Mouse (Mus musculus): ENCODE measurements around the gene Lama2. TPM values are rescaled to one million over a fixed set of nuclear protein-coding genes. Genes with fewer than 3 reads are reported as not detected.

Gene Lama2
- polyA plus RNA-seq, 1 experiment from 2014 or later, result 6.7 TPM

DNA sequence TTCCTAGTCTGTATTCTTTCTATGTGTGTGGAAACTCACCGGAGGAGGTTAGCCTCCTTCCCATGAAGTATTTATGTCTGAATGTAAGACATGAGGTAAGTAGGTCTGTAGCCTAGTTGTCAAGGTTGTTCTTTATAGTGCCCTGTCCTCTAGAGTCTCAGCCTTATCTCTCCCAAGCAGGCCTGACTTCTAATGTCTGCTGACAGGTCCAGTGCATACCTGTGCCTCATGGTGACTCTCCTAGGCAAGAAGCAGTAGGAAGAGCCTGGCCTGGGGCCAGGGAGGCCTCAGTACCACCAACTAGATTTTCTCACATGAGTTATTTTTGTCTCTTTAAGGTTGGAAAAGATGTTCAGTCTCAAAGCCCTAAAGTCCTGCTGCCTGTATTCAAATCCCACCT lies 483.8 kb downstream of the Lama2 start:
- no peak for ATAC-seq
- Histone ChIP-seq H3K9ac (no peak overlapping the region), H3K4me2 (replicated peaks) (no peak overlapping the region), H3K4me1 (replicated peaks) (no peaks in the 10 kb centered on the region), H3K36me3 (no peaks in the 10 kb centered on the region), H3K27ac (no peak overlapping the region), H3K9me3 (no peaks in the 10 kb centered on the region), H3K27me3 (replicated peaks) (no peaks in the 10 kb centered on the region), H3K4me3 (replicated peaks) (no peak overlapping the region)
- 83% methylated on average over 1 of the region's 1 CpGs for WGBS

DNA sequence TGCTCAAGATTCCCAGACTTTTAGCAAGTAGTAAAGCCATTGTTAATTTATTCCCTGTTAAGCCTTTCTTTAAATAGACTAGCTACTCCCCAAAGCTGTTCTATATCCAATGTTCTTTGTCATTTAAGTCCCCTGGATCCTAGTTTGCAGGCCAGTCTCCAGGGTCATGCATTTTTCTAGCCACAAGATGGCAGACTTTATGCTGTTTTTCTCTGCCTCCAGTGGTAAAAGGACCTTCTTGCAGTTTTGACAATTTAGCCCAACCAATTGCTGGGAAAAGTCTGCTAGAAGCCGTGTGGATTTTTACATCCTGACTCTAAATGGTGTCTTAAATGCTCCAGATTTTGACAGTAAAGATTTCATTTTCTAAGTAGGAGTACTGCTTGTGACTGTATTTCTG lies 486.4 kb downstream of the Lama2 start:
- ATAC-seq, result peak; percentile 76; the same call in 1 of the 2 replicates
- 7% methylated on average over 1 of the region's 1 CpGs for WGBS

DNA sequence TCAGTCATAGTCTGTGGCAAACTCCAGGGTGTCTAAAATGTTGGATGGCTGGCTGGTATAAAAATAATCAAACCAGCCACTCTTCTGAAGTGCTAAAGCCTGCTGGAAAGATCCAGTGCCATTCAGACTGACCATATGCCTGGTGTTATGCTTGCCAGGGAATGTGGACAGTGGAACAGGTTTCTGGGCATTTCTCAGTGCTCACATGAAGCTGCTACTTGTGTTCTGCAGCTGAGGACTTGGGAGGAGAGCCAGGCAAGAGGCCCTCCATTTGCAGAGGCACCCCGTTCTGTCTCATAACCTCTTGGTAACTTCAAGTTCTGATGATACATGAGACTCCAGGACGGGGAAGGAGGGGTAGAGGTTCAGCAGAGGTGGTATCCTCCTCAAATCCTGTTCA lies 492.1 kb downstream of the Lama2 start:
- WGBS, result 56% methylated on average over 2 of the region's 2 CpGs
- no peak for ATAC-seq

More for the DNA sequence above, 486.4 kb downstream of the Lama2 start:
- Histone ChIP-seq H3K4me1 (replicated peaks) (no peaks in the 10 kb centered on the region), H3K27me3 (replicated peaks) (no peaks in the 10 kb centered on the region), H3K36me3 (no peaks in the 10 kb centered on the region), H3K27ac (no peak overlapping the region), H3K9ac (no peak overlapping the region), H3K4me3 (replicated peaks) (no peak overlapping the region), H3K4me2 (replicated peaks) (no peak overlapping the region), H3K9me3 (no peaks in the 10 kb centered on the region)

DNA sequence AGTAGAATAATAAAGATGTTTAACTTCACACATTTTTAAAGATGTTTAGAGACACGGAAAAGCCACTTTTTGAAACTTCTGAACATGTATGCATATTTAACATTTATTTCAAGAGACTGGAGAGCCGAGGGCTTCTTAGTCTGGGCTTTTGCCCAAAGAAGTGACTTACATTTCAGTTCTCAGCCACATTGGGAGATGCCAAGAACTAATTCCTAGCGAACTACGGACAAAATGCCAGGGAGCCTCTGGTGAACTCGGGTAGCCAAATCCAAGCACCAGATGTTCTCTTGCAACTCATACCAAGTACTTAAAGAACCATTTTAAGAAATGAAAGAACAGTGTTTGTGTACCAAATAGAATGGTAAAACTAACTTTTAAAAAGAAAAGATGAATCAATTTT lies 495.8 kb downstream of the Lama2 start:
- Histone ChIP-seq H3K4me1 (replicated peaks) (no peaks in the 10 kb centered on the region), H3K36me3 (no peaks in the 10 kb centered on the region), H3K9me3 (no peaks in the 10 kb centered on the region), H3K9ac (no peak overlapping the region), H3K27me3 (replicated peaks) (no peaks in the 10 kb centered on the region), H3K27ac (no peak overlapping the region), H3K4me3 (replicated peaks) (no peak overlapping the region), H3K4me2 (replicated peaks) (no peak overlapping the region)
- WGBS, result 81% methylated on average over 5 of the region's 5 CpGs
- ATAC-seq, result no peak

More for the DNA sequence above, 492.1 kb downstream of the Lama2 start:
- Histone ChIP-seq H3K4me2 (replicated peaks) (no peak overlapping the region), H3K4me1 (replicated peaks) (no peaks in the 10 kb centered on the region), H3K27me3 (replicated peaks) (no peaks in the 10 kb centered on the region), H3K9ac (no peak overlapping the region), H3K9me3 (no peaks in the 10 kb centered on the region), H3K36me3 (no peaks in the 10 kb centered on the region), H3K27ac (no peak overlapping the region), H3K4me3 (replicated peaks) (no peak overlapping the region)

DNA sequence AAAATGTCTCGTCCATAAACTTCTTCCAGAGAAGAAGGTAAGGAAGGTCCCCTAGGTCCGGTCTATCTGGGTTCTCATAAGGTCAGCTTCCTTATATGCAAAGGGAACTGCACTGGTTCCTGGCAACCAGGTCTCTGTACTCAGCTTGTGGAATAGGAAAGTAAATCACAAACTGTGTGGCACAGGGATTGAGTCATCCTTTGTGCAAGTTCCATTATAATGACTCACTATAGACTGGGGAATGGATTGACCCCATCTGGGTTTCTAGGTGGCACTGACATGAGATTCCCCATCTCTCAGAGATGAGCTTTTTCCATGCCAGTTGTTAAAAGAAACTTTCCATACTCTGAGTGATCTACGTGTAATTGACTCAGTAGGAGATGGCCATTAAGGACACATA lies 501.7 kb downstream of the Lama2 start:
- Histone ChIP-seq H3K27me3 (replicated peaks) (no peaks in the 10 kb centered on the region), H3K4me2 (replicated peaks) (no peak overlapping the region), H3K36me3 (no peaks in the 10 kb centered on the region), H3K4me3 (replicated peaks) (no peak overlapping the region), H3K27ac (no peak overlapping the region), H3K4me1 (replicated peaks) (no peaks in the 10 kb centered on the region), H3K9ac (no peak overlapping the region), H3K9me3 (no peaks in the 10 kb centered on the region)
- no peak for ATAC-seq
- 85% methylated on average over 3 of the region's 3 CpGs for WGBS

DNA sequence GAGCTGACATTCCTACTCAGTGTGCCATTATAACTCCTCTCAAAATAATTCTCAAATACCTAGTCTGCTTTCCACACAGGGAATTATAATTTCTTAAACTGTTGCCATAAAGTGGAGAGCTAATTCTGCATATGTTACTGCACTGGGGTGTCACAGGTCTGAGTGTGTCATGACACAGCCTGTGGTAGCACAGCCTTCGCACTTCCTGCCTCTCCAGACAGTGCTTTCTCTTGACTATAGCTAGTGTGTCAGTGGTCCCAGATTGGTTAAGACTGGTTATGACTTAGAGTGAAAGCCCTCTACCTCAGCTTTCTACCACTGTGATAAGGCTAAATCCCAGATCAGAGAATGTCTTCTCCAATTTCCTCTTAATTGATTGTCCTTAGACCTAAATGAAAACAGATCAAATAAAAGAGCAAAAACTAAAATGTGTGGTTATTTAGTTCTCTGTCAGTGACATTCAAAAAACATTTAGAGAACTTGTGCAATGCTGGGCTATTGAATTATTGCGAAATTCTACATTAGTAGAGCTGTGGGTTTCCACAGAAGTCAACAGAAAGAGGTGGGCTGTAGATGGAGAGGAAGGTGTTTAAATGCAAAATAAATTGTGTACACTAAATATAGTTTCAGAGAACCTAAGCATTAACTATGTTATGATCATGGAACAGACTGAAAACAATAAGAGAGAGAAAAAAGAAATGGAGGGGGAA lies 502.5 kb downstream of the Lama2 start:
- no peak overlapping the region for H3K4me2 ChIP-seq (replicated peaks)
- no peak for ATAC-seq
- no peak overlapping the region for H3K27ac ChIP-seq
- WGBS, result 80% methylated on average over 2 of the region's 2 CpGs
- no peak overlapping the region for H3K4me3 ChIP-seq (replicated peaks)
- H3K27me3 ChIP-seq (replicated peaks), result no peaks in the 10 kb centered on the region
- H3K36me3 ChIP-seq, result no peaks in the 10 kb centered on the region
- H3K9me3 ChIP-seq, result no peaks in the 10 kb centered on the region
- no peaks in the 10 kb centered on the region for H3K4me1 ChIP-seq (replicated peaks)
- no peak overlapping the region for H3K9ac ChIP-seq

DNA sequence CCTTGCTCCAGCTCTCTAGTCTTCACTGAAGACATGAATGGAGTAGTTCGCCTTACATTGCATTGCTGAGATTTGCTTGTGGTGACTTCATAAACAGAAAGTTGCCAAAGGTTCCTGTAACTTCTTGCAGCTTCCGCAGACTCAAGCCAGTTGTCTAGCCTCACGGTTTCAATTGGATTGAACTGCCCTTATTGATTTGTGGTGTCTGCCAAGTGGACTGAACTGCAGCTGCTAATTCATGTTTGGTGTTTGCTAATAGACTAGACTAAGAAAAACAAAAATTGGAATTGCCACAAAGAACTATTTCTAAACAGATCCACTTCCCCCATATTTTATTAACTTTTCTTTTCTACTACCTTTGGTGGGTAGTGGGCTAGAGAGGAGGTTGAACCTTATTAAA lies 505.4 kb downstream of the Lama2 start:
- Histone ChIP-seq H3K27me3 (replicated peaks) (no peaks in the 10 kb centered on the region), H3K9ac (no peak overlapping the region), H3K4me2 (replicated peaks) (no peak overlapping the region), H3K9me3 (no peaks in the 10 kb centered on the region), H3K36me3 (no peaks in the 10 kb centered on the region), H3K4me3 (replicated peaks) (no peak overlapping the region), H3K27ac (no peak overlapping the region), H3K4me1 (replicated peaks) (no peaks in the 10 kb centered on the region)
- 87% methylated on average over 3 of the region's 3 CpGs for WGBS
- no peak for ATAC-seq

DNA sequence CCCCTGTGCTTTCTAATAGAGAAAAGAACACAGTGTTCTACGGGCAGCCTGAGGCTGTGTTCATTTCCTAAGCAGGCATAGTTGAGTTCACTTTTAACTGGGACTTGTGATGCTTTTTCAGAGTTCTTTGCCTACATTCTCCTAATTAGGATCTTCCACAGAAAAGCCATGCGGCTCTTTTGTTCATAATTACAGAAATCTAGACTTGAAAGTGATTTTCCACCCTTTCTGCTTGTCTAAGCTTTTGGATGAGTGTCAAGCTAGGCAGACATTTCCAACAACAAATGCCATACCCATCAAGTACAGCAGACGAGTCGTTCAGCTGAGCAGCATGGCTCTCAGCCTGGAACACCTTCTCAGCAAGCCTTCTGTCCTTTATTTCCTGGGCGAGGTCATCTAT lies 515.7 kb downstream of the Lama2 start:
- H3K27me3 ChIP-seq (replicated peaks), result no peaks in the 10 kb centered on the region
- H3K4me1 ChIP-seq (replicated peaks), result no peaks in the 10 kb centered on the region
- 83% methylated on average over 5 of the region's 5 CpGs for WGBS

DNA sequence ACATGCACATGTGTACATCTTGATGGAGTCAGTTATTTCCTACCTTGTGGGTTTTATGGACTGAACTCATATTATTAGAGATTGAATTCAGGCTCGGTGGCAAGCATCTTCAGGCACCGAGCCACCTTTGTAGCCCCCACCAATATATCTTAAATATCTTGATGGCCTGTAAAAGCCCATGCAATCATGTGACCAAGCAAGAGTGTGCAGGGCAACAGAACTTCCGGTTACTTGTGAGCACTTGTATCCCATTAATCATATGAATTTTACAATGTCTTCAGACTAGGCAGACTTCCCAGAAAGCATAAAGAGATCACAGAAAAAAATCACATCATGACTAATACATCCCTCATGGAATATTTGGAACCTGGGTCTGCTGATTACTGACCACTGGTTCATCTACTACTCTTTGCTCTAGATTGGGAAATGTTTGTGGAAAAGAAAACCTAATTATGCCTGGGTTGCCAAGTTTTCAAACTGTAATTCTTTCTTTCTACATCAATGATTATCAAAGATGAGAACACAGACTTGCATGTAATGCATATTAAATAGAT lies 517.7 kb downstream of the Lama2 start:
- ATAC-seq, result no peak
- Histone ChIP-seq H3K9ac (no peak overlapping the region), H3K36me3 (no peaks in the 10 kb centered on the region), H3K4me2 (replicated peaks) (no peak overlapping the region), H3K27me3 (replicated peaks) (no peaks in the 10 kb centered on the region), H3K4me3 (replicated peaks) (no peak overlapping the region), H3K9me3 (no peaks in the 10 kb centered on the region), H3K27ac (no peak overlapping the region), H3K4me1 (replicated peaks) (no peaks in the 10 kb centered on the region)
- 71% methylated on average over 3 of the region's 3 CpGs for WGBS

More for the DNA sequence above, 515.7 kb downstream of the Lama2 start:
- no peak overlapping the region for H3K4me3 ChIP-seq (replicated peaks)
- H3K36me3 ChIP-seq, result no peaks in the 10 kb centered on the region
- ATAC-seq, result no peak
- H3K9ac ChIP-seq, result no peak overlapping the region
- H3K4me2 ChIP-seq (replicated peaks), result no peak overlapping the region
- H3K27ac ChIP-seq, result no peak overlapping the region
- H3K9me3 ChIP-seq, result no peaks in the 10 kb centered on the region

DNA sequence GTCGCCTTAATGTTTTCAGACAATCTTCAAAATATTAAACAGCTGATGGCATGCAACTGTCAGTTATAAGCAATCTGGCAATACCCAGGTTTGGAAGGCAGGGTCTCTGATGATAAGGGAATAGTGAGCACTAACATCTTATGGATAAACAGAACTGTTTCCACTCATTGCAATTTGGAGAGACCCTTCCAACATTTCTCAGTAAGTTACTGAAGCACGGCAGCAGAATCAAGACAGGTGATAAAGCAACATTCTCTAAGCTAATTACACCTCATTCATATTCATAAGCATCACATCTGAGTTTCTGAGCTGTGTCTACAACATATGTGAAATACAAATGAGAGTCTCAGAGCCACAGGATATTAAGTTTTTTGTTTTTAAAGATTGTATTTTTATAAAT lies 542.4 kb downstream of the Lama2 start:
- ATAC-seq, result no peak
- no peaks in the 10 kb centered on the region for H3K27me3 ChIP-seq (replicated peaks)
- no peak overlapping the region for H3K27ac ChIP-seq
- H3K9ac ChIP-seq, result no peak overlapping the region
- H3K36me3 ChIP-seq, result no peaks in the 10 kb centered on the region
- no peaks in the 10 kb centered on the region for H3K4me1 ChIP-seq (replicated peaks)
- no peak overlapping the region for H3K4me2 ChIP-seq (replicated peaks)
- no peak overlapping the region for H3K4me3 ChIP-seq (replicated peaks)
- H3K9me3 ChIP-seq, result no peaks in the 10 kb centered on the region
- 80% methylated on average over 2 of the region's 2 CpGs for WGBS

DNA sequence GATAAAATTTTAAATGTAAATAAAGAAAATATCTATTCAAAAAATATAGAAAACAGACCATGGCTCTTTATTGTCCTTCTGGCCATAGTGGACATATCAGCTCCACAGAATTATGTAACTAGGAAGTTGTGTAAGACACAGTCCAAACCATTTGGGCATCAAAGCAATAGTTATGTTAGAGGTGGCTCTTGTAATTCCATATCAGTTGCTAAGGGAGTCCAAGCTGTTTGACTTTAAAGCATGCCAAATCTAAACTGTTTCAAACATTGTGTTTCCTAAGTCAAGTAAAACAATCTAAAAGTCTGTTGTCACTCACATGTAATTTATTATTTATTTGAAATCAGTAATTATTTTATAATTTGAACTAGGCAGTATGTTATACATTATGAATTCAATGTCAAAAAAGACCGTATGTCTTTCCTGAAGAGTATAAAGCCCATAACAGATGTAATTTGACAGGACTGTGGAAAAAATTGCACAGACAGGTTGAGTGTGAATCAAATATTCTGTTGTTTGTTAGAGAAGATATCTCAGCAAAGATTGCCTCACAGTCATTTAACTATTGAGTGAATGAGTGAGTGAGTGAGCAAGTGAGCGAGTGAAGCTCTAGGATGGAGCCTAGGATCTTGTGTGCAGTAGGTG lies 550.6 kb downstream of the Lama2 start:
- no peak overlapping the region for H3K27ac ChIP-seq
- H3K4me1 ChIP-seq (replicated peaks), result no peaks in the 10 kb centered on the region
- 90% methylated on average over 2 of the region's 2 CpGs for WGBS
- H3K4me2 ChIP-seq (replicated peaks), result no peak overlapping the region
- no peaks in the 10 kb centered on the region for H3K36me3 ChIP-seq
- H3K27me3 ChIP-seq (replicated peaks), result no peaks in the 10 kb centered on the region
- no peak for ATAC-seq
- H3K9ac ChIP-seq, result no peak overlapping the region
- H3K9me3 ChIP-seq, result no peaks in the 10 kb centered on the region
- H3K4me3 ChIP-seq (replicated peaks), result no peak overlapping the region

DNA sequence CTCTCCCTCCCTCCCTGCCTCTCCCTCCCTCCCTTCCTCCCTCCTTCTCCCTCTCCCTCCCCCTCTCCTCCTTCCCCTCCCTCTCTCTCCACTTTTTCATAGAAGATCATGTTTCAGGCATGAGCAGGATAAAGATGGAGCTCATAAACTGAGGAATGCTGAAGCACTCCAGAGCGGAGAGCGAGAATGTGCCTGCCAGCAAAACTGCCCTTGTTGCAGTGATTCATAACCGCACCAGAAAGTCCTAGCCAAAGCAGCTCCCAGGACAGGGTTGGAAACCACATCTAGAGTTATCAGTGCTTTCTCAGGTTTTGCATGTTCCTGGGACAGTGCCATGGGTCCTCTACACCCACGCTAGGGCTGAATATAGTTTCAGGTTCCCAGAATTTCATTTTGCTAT lies 555.9 kb downstream of the Lama2 start:
- WGBS, result 49% methylated on average over 4 of the region's 4 CpGs
- H3K27ac ChIP-seq, result no peak overlapping the region
- ATAC-seq, result peak; percentile 58; the same call in 1 of the 2 replicates

DNA sequence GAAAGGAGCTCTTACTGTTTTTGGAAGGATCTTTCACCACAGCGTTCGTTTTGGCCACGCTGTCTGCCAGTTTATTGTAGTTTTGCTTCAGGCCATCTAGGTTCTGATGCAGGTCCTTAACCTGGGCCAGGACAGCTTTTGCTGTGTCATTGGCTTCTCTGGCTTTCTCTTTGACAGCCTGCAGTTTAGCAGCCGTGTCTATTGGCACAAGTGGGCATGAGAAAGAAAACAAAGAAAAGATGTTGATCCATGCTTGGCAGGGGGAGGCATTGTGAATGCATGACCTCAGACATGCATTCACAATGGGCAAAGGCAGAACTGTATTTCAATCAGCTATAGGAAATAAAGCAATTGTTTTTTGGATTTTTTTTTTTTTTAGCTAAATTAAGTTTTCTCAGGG lies 565.1 kb downstream of the Lama2 start:
- Histone ChIP-seq H3K4me2 (replicated peaks) (no peak overlapping the region), H3K27me3 (replicated peaks) (no peaks in the 10 kb centered on the region), H3K4me1 (replicated peaks) (no peaks in the 10 kb centered on the region), H3K27ac (no peak overlapping the region), H3K36me3 (no peaks in the 10 kb centered on the region), H3K9me3 (no peaks in the 10 kb centered on the region), H3K4me3 (replicated peaks) (no peak overlapping the region), H3K9ac (no peak overlapping the region)
- WGBS, result 80% methylated on average over 4 of the region's 4 CpGs
- no peak for ATAC-seq

More for the DNA sequence above, 555.9 kb downstream of the Lama2 start:
- Histone ChIP-seq H3K9ac (no peak overlapping the region), H3K4me1 (replicated peaks) (no peaks in the 10 kb centered on the region), H3K4me2 (replicated peaks) (no peak overlapping the region), H3K36me3 (no peaks in the 10 kb centered on the region), H3K4me3 (replicated peaks) (no peak overlapping the region), H3K27me3 (replicated peaks) (no peaks in the 10 kb centered on the region), H3K9me3 (no peaks in the 10 kb centered on the region)
